Mouse (Mus musculus): Measurements from ENCODE around the gene Pgk1.
"Not testable (repeated sequence)": the region's sequence is repeated elsewhere in the genome, so short reads cannot be mapped to it uniquely, and the experiment has no call there.

- not testable (repeated sequence) for TF ChIP-seq POLR2A (IDR thresholded peaks at IDR 0.05; ENCODE audit: control insufficient read depth, extremely low read depth, insufficient read depth, low read length, poor library complexity); CTCF (IDR thresholded peaks at IDR 0.05; ENCODE audit: borderline replicate concordance, control insufficient read depth, extremely low read depth, insufficient read depth, low read length, poor library complexity)
Measured at GRCm38 (mm10) chrX:106194361-106194760, 7.5 kb downstream of the Pgk1 start.

Measured in thymus, adult 2 months (tissue).